Mouse (Mus musculus) liver, adult 2 months (tissue): Measurements from ENCODE around the gene Ets1.

Experiments
- CTCF ChIP-seq: fragments of 200-500 bp; IDR thresholded peaks from 2 replicates; pipeline ENCODE4 v1.5.1; 2011; ENCODE audit warnings: low read depth, low read length, control low read depth
- POLR2A ChIP-seq: fragments of 200-500 bp; IDR thresholded peaks from 2 replicates; pipeline ENCODE4 v1.6.1; 2011; ENCODE audit warnings: low read length, control low read depth; ENCODE audit not compliant: insufficient read depth; ENCODE audit errors: extremely low read depth

DNA sequence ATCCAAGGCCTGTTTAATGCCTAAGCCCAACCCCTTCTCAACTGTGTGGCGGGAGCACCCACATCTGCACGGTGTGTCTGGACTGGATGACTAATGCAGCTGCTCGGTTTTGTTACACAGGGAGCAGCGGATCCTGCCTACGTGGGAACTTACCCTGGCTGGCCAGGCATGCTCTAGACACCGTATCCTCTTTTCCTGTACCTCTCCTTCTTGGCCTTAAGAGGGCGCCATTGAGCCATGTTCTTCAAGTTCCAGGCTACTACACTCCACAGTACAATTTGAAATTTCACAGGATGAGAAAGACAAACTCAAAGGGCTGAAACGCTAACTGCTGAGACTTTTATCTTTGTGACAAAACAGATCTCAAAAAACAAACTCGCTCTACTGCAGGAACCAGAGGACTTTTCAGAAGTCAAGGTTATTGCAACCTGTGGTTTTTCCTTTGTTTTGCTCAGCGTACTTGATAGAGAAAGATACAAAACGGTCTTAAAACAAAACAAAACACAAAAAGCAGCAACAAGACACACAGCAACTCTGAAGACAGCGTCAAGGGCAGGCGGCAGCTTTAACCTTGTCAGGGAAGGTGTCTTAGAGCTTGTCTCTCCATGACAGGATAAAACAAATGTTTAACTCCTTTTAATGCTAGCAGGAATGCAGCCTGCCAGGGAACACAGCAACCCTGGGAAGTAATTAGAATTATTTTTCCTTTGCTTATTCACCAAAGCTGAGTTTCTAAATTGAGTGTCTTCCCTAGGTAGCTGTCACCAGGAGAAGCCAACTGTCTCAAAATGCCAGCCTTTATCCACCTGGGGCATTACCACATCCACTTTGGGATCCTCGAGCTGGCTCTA lies 44.1 kb upstream of the Ets1 start:
- TF ChIP-seq POLR2A: no peak
- peak; percentile 71 for TF ChIP-seq CTCF
